Mouse (Mus musculus) left cerebral cortex, adult 18-20 months (tissue): ENCODE results near the gene Plk2. TPM values are rescaled to one million over a fixed set of nuclear protein-coding genes. Genes with fewer than 3 reads are reported as not detected.

Experiments used
- DNase-seq, 2 experiments: peaks; one replicate each; pipeline ENCODE4 v3.0.0; 2021 to 2022; ENCODE audit warnings: low spot score in 2 of 2, mixed read lengths in 1 of 2
- long read RNA-seq, 2 experiments: library from polyadenylated mRNA; stranded (forward); transcript quantifications; one replicate each; pipeline ENCODE4 v2.0.0; 2021
- total RNA-seq, 2 experiments: library from RNA; stranded (reverse); gene quantifications; 2 replicates each; pipeline ENCODE4 v1.2.3; 2021

The Plk2 gene
- 100 to 1,000 TPM; 272 to 280 TPM for total RNA-seq
- long read RNA-seq, experiment 1, transcript Plk2-201 (14 exons, 2,800 nt), result major isoform, 539 of 597 reads
- long read RNA-seq, experiment 1, partial matches to known transcripts, result 28 of 597 reads
- long read RNA-seq, experiment 1, other reads (novel, unspliced or antisense), result 30 of 597 reads
- long read RNA-seq, experiment 2, transcript Plk2-201 (14 exons, 2,800 nt), result major isoform, 418 of 465 reads
- long read RNA-seq, experiment 2, partial matches to known transcripts, result 22 of 465 reads
- long read RNA-seq, experiment 2, other reads (novel, unspliced or antisense), result 25 of 465 reads

GRCm38 (mm10) chr13:110394291-110395178 lies at the start of gene Plk2:
Gene Plk2, plus strand, starts transcription at chr13:110395046.
- peak; percentile 96 for DNase-seq

- DNase-seq, result no peak
Observed at GRCm38 (mm10) chr13:110346707-110347106, 48.1 kb upstream of the Plk2 start.

- no peak for DNase-seq
Observed at GRCm38 (mm10) chr13:110351051-110351450, 43.8 kb upstream of the Plk2 start.

- no peak for DNase-seq
Observed at GRCm38 (mm10) chr13:110356941-110357340, 37.9 kb upstream of the Plk2 start, which contains the start of gene Gapt. Gene Gapt, minus strand, starts transcription at chr13:110357199.

- DNase-seq, result no peak
Observed at GRCm38 (mm10) chr13:110363722-110364121, 31.1 kb upstream of the Plk2 start.

- DNase-seq, result no peak
Observed at GRCm38 (mm10) chr13:110366477-110366876, 28.4 kb upstream of the Plk2 start.

GRCm38 (mm10) chr13:110367961-110368555 lies 26.8 kb upstream of the Plk2 start:
- no peak for DNase-seq

GRCm38 (mm10) chr13:110368556-110369040 lies 26.2 kb upstream of the Plk2 start:
- peak; percentile 55 to 60 for DNase-seq

- no peak for DNase-seq
Observed at GRCm38 (mm10) chr13:110369673-110370072, 25.2 kb upstream of the Plk2 start.

GRCm38 (mm10) chr13:110382447-110382901 lies 12.4 kb upstream of the Plk2 start:
- no peak for DNase-seq

- DNase-seq, result no peak
Observed at GRCm38 (mm10) chr13:110384514-110384913, 10.3 kb upstream of the Plk2 start.

GRCm38 (mm10) chr13:110392210-110392609 lies 2.6 kb upstream of the Plk2 start:
- DNase-seq, result peak; percentile 77 to 81

- no peak for DNase-seq
Observed at GRCm38 (mm10) chr13:110392631-110393030, 2.2 kb upstream of the Plk2 start.

- no peak for DNase-seq
Observed at GRCm38 (mm10) chr13:110395179-110395794, 441 bp downstream of the Plk2 start.

- no peak for DNase-seq
Observed at GRCm38 (mm10) chr13:110395916-110396685, 1.3 kb downstream of the Plk2 start.

- DNase-seq, result no peak
Observed at GRCm38 (mm10) chr13:110397750-110398149, 2.9 kb downstream of the Plk2 start.

GRCm38 (mm10) chr13:110398513-110399270 lies 3.8 kb downstream of the Plk2 start:
- no peak for DNase-seq

GRCm38 (mm10) chr13:110401443-110401842 lies 6.6 kb downstream of the Plk2 start:
- DNase-seq, result no peak

GRCm38 (mm10) chr13:110401877-110402276 lies 7.0 kb downstream of the Plk2 start:
- no peak for DNase-seq
